Mouse (Mus musculus) urinary bladder, postnatal 4 days (tissue): Measurements from ENCODE around the gene Zfp91.
A peak's percentile ranks its signal among the peaks of the same experiment; 100 is the strongest.

Experiments
- DNase-seq, 2 experiments: peaks; one replicate each; pipeline ENCODE4 v3.0.0; 2021 to 2022; ENCODE audit warnings: low spot score in 2 of 2

The Zfp91 gene

GRCm38 (mm10) chr19:12795511-12796327 lies at the start of gene Zfp91, which contains the start of gene Lpxn:
TSS of gene Zfp91 (minus strand) at chr19:12796126.
TSS of gene Lpxn (plus strand) at chr19:12796193.
- peak; percentile 97 for DNase-seq

- DNase-seq: no peak
These were observed 42.6 kb upstream of the Zfp91 start for GRCm38 (mm10) chr19:12838507-12838906.

GRCm38 (mm10) chr19:12833625-12834024 lies 37.7 kb upstream of the Zfp91 start:
- DNase-seq: no peak

GRCm38 (mm10) chr19:12831559-12831958 lies 35.6 kb upstream of the Zfp91 start:
- no peak for DNase-seq

GRCm38 (mm10) chr19:12830823-12831430 lies 35.0 kb upstream of the Zfp91 start:
- no peak for DNase-seq

GRCm38 (mm10) chr19:12824549-12824948 lies 28.6 kb upstream of the Zfp91 start:
- no peak for DNase-seq

- no peak for DNase-seq
These were observed 24.5 kb upstream of the Zfp91 start for GRCm38 (mm10) chr19:12820383-12820782.

GRCm38 (mm10) chr19:12818507-12818906 lies 22.6 kb upstream of the Zfp91 start:
- DNase-seq: no peak

- DNase-seq: no peak
These were observed 18.0 kb upstream of the Zfp91 start for GRCm38 (mm10) chr19:12813883-12814282.

GRCm38 (mm10) chr19:12812644-12813364 lies 16.9 kb upstream of the Zfp91 start:
- no peak for DNase-seq

- DNase-seq: no peak
These were observed 10.3 kb upstream of the Zfp91 start for GRCm38 (mm10) chr19:12806214-12806613.

- DNase-seq: no peak
These were observed 9.8 kb upstream of the Zfp91 start for GRCm38 (mm10) chr19:12805730-12806129.

GRCm38 (mm10) chr19:12804237-12804636 lies 8.3 kb upstream of the Zfp91 start:
- DNase-seq: no peak

GRCm38 (mm10) chr19:12802830-12803229 lies 6.9 kb upstream of the Zfp91 start:
- DNase-seq: no peak

GRCm38 (mm10) chr19:12801046-12801445 lies 5.1 kb upstream of the Zfp91 start:
- DNase-seq: no peak

GRCm38 (mm10) chr19:12800621-12801020 lies 4.7 kb upstream of the Zfp91 start:
- no peak for DNase-seq

GRCm38 (mm10) chr19:12799081-12799480 lies 3.2 kb upstream of the Zfp91 start:
- no peak for DNase-seq

GRCm38 (mm10) chr19:12798404-12798803 lies 2.5 kb upstream of the Zfp91 start:
- DNase-seq: no peak

GRCm38 (mm10) chr19:12797071-12797470 lies 1.1 kb upstream of the Zfp91 start:
- no peak for DNase-seq

- peak; percentile 62 to 63 for DNase-seq
These were observed 504 bp upstream of the Zfp91 start for GRCm38 (mm10) chr19:12796328-12796931.

- DNase-seq: no peak
These were observed 816 bp downstream of the Zfp91 start for GRCm38 (mm10) chr19:12795110-12795509.
